Mouse (Mus musculus): ENCODE results near the gene Card6.

The Card6 gene

GRCm38 (mm10) chr15:5088850-5089608, 19.3 kb downstream of the Card6 start:
- no peak for DNase-seq (ENCODE audit: extremely low spot score)

DNA sequence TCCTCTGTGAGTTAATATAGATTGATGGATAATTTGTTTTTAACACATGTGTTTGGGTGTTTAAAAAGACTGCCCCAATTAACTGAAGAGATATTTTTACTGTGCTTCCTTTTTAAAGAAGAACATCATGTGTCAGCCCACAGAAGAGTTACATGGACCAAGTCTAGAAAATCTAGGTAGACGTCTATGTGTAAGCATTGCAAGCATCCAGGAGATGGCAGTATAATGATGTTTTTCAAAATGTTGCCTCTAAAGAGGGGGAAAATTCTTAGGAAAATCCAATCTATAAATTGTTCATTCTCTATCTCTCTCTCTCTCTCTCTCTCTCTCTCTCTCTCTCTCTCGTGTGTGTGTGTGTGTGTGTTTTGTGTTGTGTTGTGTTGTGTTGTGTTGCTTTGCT, 22.2 kb downstream of the Card6 start:
- DNase-seq (ENCODE audit: extremely low spot score): no peak

DNA sequence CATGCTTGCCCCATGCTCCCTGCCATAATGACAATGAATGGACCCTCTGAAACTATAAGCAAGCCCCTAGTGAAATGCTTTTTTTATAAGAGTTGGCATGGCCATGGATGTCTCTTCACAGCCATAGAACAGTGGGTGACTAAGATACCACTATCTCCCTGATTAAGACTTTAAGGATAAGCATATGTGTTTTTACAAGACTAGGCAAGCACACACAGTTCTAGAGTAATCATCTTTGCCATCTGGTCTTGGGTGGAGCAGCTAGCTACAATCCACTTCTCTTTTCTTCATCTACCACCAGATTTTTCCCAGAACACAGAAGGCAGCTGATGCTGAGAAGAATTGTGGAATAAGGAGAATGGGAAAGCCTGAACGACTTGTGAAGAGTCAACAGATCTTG, 27.1 kb downstream of the Card6 start:
- DNase-seq (ENCODE audit: extremely low spot score): no peak

DNA sequence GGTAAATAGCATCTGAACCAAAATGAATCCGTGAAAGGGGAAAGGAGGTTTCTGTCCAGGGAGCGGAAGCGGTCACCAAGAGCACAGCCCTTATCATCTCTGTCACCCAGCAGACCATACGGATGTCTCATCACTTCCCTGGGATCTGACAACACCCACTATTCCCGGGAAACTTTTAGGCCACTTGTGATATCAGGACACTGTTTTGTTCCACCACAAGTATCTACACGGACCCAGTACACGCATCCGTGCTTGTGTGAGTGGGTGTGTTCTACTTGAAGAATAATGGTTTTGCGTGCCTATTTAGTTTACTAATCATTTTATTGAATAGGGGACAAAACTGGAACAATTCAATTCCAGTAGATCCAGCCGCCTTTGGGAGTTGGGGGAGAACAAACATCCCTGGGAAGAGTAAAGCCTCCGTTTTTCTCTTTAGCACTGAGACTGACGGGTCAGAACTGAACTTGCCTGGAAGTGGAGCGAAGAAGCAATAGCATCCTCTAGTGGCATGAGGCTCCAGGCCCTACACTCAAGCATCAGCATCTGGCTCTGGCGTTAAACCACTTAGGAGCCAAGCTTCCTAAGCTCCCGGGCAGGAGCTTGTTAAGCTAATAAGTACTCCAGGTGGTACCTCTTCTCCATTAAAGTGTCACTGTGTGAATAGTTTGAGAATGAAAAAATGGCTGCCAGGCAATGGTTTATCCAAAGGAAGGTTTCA, 39.4 kb downstream of the Card6 start:
- peak; percentile 35 for DNase-seq (ENCODE audit: extremely low spot score)

GRCm38 (mm10) chr15:5063635-5064034, 44.7 kb downstream of the Card6 start, which contains the start of gene C7:
TSS of gene C7 (minus strand) at chr15:5063740.
- DNase-seq (ENCODE audit: extremely low spot score): no peak
